Mouse (Mus musculus) cerebellum, postnatal 36 days (tissue): ENCODE measurements around the gene Timm13.

Experiments used
- DNase-seq, 2 experiments: peaks; one replicate each; pipeline ENCODE4 v3.0.0; 2021 to 2022; ENCODE audit warnings: mixed read lengths in 2 of 2

Timm13 gene

GRCm38 (mm10) chr10:80858350-80858935 lies 42.3 kb downstream of the Timm13 start:
- no peak for DNase-seq

- no peak for DNase-seq
Measured at GRCm38 (mm10) chr10:80857848-80858247, 42.9 kb downstream of the Timm13 start.

GRCm38 (mm10) chr10:80857386-80857785 lies 43.4 kb downstream of the Timm13 start:
- DNase-seq: no peak

- DNase-seq: no peak
Measured at GRCm38 (mm10) chr10:80856908-80857307, 43.9 kb downstream of the Timm13 start.

GRCm38 (mm10) chr10:80856267-80856666 lies 44.5 kb downstream of the Timm13 start:
- DNase-seq: no peak

GRCm38 (mm10) chr10:80855749-80856073 lies 45.1 kb downstream of the Timm13 start:
- DNase-seq: peak; percentile 62 to 69

GRCm38 (mm10) chr10:80854913-80855748 lies 45.6 kb downstream of the Timm13 start, which contains the start of the genes Lsm7 and Sppl2b:
TSS of gene Lsm7 (minus strand) at chr10:80855209.
TSS of gene Sppl2b (plus strand) at chr10:80855275.
- DNase-seq: peak; percentile 98
